Mouse (Mus musculus) CH12F3 (cell line): ENCODE results near the gene Bcl2a1d.
"Not testable (repeated sequence)": the region's sequence is repeated elsewhere in the genome, so short reads cannot be mapped to it uniquely, and the experiment has no call there.

Experiments
- in situ Hi-C: fragments of 300-500 bp; cut with MboI; formaldehyde crosslinking; loops from 2 replicates; pipeline ENCODE4 v1.14.3; 2020; ENCODE audit warnings: low sequenced_read_pairs

Bcl2a1d gene

GRCm38 (mm10) chr9:88705157-88705556 lies 26.6 kb downstream of the Bcl2a1d start:
- in situ Hi-C loops = not testable (repeated sequence)

GRCm38 (mm10) chr9:88698746-88699145 lies 33.0 kb downstream of the Bcl2a1d start:
- in situ Hi-C loops = not testable (repeated sequence)

- in situ Hi-C loops = not testable (repeated sequence)
These were observed 40.4 kb downstream of the Bcl2a1d start for GRCm38 (mm10) chr9:88691307-88691706.

- in situ Hi-C loops = not testable (repeated sequence)
These were observed 42.3 kb downstream of the Bcl2a1d start for GRCm38 (mm10) chr9:88689451-88689850.

GRCm38 (mm10) chr9:88686719-88687118 lies 45.0 kb downstream of the Bcl2a1d start:
- in situ Hi-C loops = not testable (repeated sequence)
